Mouse (Mus musculus): Measurements from ENCODE around the gene Sh3bp4.

DNA sequence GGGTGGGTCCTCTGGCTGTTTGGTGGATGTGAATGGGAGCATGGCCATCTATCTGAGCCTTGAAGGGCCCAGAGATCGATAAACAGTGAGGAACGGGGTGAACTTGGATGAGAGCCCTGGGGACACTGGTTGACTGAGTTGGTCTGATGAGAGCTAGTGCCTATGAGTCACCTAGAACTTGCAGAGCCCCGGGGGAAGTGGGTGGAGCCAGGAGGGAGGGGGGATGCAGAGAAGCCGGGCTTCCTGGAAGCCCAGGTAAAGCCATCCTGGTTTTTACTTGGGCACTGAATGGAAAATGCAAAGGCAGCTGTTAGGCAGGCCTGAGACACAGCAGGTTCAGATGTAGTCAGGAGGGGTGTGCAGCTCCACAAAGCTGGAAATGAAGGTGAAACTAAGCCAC is 63.1 kb downstream of the Sh3bp4 start:
- TF ChIP-seq POLR2A (IDR thresholded peaks at IDR 0.05; ENCODE audit: borderline replicate concordance, extremely low read depth, insufficient read depth, insufficient read length, poor library complexity, severe bottlenecking), result no peak
- no peak for TF ChIP-seq CTCF (IDR thresholded peaks at IDR 0.05; ENCODE audit: borderline replicate concordance, extremely low read depth, insufficient read depth, insufficient read length)
